Mouse (Mus musculus): Measurements from ENCODE around the gene Naif1. TPM values are rescaled to one million over a fixed set of nuclear protein-coding genes. Genes with fewer than 3 reads are reported as not detected.
"Not testable (repeated sequence)": the region's sequence is repeated elsewhere in the genome, so short reads cannot be mapped to it uniquely, and the experiment has no call there.

Naif1 gene
- polyA plus RNA-seq, 1 experiment from 2014 or later: 5.9 TPM

DNA sequence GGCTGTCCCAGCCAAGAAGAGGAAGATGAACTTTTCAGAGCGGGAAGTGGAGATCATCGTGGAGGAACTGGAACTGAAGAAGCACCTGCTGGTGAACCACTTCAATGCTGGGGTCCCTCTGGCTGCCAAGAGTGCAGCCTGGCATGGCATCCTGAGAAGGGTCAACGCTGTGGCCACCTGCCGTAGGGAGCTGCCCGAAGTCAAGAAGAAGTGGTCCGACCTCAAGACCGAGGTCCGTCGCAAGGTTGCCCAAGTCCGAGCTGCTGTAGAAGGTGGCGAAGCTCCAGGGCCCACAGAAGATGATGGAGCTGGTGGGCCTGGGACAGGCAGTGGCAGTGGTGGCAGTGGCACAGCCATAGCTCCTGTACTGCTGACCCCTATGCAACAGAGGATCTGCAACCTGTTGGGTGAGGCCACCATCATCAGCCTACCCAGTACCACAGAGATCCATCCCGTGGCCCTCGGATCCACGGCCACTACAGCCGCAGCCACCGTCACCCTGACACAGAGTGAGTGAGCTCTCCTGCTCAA, 2.2 kb downstream of the Naif1 start:
- Histone ChIP-seq H3K9me3 (replicated peaks) (no peaks in the 10 kb centered on the region), H3K4me3 (peak overlapping the region; percentile 86), H3K4me1 (peaks cover 40% of the 10 kb centered on the region), H3K36me3 (peaks cover 18% of the 10 kb centered on the region), H3K27me3 (ENCODE audit: low read depth, poor library complexity, severe bottlenecking) (no peaks in the 10 kb centered on the region), H3K27ac (replicated peaks) (peak overlapping the region; percentile 90)
- no peak for DNase-seq (ENCODE audit: low spot score)
- 96% methylated on average over 16 of the region's 16 CpGs for WGBS

DNA sequence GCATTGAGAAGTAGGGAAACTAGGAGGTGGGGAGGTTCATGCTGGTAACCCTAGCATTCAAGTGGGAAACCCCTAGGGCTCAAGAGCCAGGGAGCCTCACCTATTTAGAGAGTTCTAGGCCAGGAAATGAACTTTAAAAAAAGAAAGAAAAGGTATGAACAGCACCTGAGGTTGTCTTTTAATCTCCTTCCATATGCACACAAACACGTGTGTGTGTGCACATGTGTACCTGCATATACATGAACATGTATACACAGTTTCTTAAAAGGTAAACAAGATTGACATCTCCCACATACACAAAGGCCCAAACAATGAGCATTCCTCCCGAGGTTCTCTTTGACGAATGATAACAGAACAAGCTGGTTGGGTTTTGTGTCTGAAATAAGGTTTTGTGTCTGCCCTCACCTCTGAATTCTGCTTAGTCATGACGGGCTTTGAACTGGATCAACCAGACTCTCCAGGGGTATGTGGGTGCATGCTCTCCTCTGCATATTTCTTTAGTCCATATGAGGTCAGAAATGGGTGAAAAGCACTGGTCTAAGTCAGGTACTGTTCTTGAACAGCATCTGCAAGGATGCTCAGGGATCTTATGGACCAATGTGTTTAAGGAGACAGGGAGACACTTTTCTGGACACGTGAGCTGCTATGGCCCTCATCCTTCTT, 3.5 kb downstream of the Naif1 start:
- H3K9me3 ChIP-seq (replicated peaks): no peaks in the 10 kb centered on the region
- DNase-seq (ENCODE audit: low spot score): no peak
- no peak overlapping the region for H3K4me3 ChIP-seq
- H3K36me3 ChIP-seq: peaks cover 18% of the 10 kb centered on the region
- no peak overlapping the region for H3K27ac ChIP-seq (replicated peaks)
- H3K4me1 ChIP-seq: peaks cover 38% of the 10 kb centered on the region
- 93% methylated on average over 5 of the region's 5 CpGs for WGBS
- H3K27me3 ChIP-seq (ENCODE audit: low read depth, poor library complexity, severe bottlenecking): no peaks in the 10 kb centered on the region

DNA sequence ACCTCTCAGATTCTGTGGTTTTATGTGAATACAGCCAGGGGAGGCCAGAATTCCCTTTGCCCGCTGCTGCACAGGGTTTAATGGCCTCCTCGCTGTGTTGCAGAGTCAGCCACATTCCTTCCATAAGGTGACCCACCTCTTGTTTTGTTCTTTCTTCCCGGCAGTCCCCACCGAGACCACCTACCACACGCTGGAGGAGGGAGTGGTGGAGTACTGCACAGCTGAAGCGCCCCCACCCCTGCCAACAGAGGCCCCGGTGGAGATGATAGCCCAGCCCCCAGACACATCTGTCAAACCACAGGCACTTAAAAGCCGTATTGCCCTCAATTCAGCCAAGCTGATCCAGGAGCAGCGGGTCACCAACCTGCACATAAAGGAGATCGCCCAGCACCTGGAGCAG, 4.4 kb downstream of the Naif1 start:
- H3K9me3 ChIP-seq (replicated peaks): no peaks in the 10 kb centered on the region
- peaks cover 34% of the 10 kb centered on the region for H3K4me1 ChIP-seq
- DNase-seq (ENCODE audit: low spot score): no peak
- no peak overlapping the region for H3K27ac ChIP-seq (replicated peaks)
- 91% methylated on average over 10 of the region's 10 CpGs for WGBS
- no peaks in the 10 kb centered on the region for H3K27me3 ChIP-seq (ENCODE audit: low read depth, poor library complexity, severe bottlenecking)
- H3K36me3 ChIP-seq: peaks cover 18% of the 10 kb centered on the region
- no peak overlapping the region for H3K4me3 ChIP-seq

DNA sequence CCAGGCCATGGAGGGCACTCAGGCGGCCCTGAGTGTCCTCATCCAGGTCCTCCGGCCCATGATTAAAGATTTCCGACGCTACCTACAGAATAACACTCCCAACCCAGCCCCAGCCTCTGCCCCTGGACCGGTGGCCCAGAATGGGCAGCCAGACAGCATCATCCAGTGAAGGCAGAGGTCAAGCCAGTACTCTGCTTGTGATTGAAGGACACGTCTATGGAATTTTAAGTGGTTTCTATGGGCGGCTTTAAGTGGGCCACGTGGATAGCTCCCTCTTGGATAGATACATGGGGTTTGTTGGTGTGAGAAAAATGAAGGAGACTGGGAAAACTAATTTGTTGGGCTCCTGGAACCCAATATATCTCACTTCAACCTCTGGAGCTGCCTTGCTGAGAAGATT, 4.8 kb downstream of the Naif1 start:
- whole genome bisulfite sequencing: 91% methylated on average over 8 of the region's 8 CpGs
- no peak overlapping the region for H3K4me3 ChIP-seq

DNA sequence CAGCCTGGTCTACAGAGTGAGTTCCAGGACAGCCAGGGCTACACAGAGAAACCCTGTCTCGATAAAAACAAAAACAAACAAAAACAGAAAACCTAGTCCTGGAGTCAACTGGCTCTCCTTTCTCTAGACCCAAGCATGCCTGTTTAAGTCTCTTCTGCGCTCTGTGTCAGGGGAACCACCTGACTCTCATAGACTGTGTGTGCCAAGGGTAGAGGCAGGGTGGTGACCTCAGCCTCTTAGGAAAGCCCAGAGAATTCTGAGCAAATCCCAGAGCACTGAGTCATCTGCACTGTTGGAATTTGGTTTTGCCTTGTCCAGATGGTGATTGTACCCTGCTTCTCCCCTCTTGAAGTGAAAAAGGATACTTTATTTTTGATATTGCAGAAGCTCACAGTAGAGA, 8.0 kb downstream of the Naif1 start:
- H3K27me3 ChIP-seq (ENCODE audit: low read depth, poor library complexity, severe bottlenecking): no peaks in the 10 kb centered on the region
- H3K9me3 ChIP-seq (replicated peaks): no peaks in the 10 kb centered on the region
- H3K27ac ChIP-seq (replicated peaks): no peak overlapping the region
- peaks cover 18% of the 10 kb centered on the region for H3K36me3 ChIP-seq
- H3K4me1 ChIP-seq: 0 out of 2 replicates have a peak, but pooled peaks cover 4% of the 10 kb centered on the region
- 85% methylated on average over 2 of the region's 2 CpGs for WGBS
- no peak for DNase-seq (ENCODE audit: low spot score)
- no peak overlapping the region for H3K4me3 ChIP-seq

More for the DNA sequence above, 4.8 kb downstream of the Naif1 start:
- DNase-seq (ENCODE audit: low spot score): no peak
- Histone ChIP-seq H3K27ac (replicated peaks) (no peak overlapping the region), H3K9me3 (replicated peaks) (no peaks in the 10 kb centered on the region), H3K36me3 (peaks cover 18% of the 10 kb centered on the region), H3K27me3 (ENCODE audit: low read depth, poor library complexity, severe bottlenecking) (no peaks in the 10 kb centered on the region), H3K4me1 (peaks cover 30% of the 10 kb centered on the region)

DNA sequence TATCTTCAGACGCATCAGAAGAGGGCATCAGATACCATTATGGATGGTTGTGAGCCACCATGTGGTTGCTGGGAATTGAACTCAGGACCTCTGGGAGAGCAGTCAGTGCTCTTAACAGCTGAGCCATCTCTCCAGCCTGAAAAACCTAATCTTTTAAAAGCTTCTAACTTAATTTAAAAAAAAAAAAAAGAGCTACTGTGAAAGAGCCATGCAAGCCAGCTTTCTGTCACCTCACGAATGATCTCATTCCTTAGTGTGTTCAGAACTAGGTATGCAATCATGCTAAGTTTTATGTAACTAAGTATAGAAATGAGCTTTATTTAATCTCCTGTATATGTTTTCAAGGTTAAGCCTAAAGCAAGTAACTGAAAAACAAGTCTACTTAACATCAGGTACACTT, 9.4 kb downstream of the Naif1 start:
- peaks cover 18% of the 10 kb centered on the region for H3K36me3 ChIP-seq
- H3K9me3 ChIP-seq (replicated peaks): no peaks in the 10 kb centered on the region
- no peak overlapping the region for H3K4me3 ChIP-seq
- WGBS: 95% methylated on average over 2 of the region's 2 CpGs
- H3K27ac ChIP-seq (replicated peaks): no peak overlapping the region
- no peaks in the 10 kb centered on the region for H3K27me3 ChIP-seq (ENCODE audit: low read depth, poor library complexity, severe bottlenecking)
- DNase-seq (ENCODE audit: low spot score): no peak
- 0 out of 2 replicates have a peak, but pooled peaks cover 4% of the 10 kb centered on the region for H3K4me1 ChIP-seq

DNA sequence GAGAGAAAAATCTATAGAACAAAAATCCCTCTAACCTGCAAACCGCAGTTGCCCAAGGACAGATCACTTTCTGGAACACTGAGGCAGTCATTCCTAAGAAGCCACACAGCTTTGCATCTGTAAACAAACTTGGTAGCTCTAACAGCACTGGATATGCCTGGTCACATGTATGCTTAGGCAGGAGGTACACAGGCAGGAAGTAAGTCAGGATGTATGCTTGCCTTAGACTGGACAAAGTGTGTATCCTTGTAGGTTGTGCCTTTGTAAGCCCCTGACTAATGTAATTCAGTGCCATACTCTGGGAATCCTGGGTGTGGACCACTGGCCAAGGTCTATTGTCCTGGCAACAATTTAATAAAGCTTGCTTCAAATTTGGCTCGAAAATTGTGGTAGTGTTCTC, 13.5 kb downstream of the Naif1 start:
- Histone ChIP-seq H3K27me3 (ENCODE audit: low read depth, poor library complexity, severe bottlenecking) (no peaks in the 10 kb centered on the region), H3K9me3 (replicated peaks) (no peaks in the 10 kb centered on the region), H3K36me3 (no peaks in the 10 kb centered on the region), H3K4me3 (no peak overlapping the region), H3K4me1 (no peaks in the 10 kb centered on the region), H3K27ac (replicated peaks) (no peak overlapping the region)
- DNase-seq (ENCODE audit: low spot score): no peak
- WGBS: 84% methylated on average over 2 of the region's 2 CpGs

DNA sequence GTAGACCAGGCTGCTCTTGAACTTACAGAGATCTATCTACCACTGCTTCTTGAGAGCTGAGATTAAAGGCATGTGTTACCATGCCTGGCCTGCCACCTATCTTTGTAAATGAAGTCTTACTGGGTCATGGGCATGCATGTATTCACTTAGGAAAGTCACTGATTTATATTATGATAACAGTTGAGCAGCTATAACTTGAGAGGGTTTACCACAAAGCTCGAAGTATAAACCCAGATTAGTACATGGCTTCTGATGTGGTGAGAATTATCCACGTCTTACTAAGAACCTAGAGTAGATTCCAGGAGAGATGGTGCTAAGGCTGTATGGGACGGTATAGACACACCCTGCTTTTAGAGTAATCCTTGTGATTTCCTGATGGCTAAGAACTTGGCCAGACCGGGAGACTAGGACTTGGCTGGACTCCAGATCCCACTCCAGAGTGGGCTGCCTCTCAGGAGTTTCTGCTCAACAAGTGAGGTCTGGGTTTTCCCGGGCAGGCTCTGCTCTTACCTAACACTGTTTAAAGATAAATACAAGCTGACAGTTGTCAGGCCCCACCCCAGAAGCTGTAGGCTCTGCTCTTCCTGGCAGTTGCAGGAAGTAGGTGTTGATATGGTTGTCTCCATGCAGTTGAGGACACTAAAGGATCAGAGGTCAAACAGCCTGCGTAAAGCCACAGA, 14.1 kb downstream of the Naif1 start:
- no peaks in the 10 kb centered on the region for H3K27me3 ChIP-seq (ENCODE audit: low read depth, poor library complexity, severe bottlenecking)
- H3K4me1 ChIP-seq: no peaks in the 10 kb centered on the region
- WGBS: 86% methylated on average over 6 of the region's 6 CpGs

DNA sequence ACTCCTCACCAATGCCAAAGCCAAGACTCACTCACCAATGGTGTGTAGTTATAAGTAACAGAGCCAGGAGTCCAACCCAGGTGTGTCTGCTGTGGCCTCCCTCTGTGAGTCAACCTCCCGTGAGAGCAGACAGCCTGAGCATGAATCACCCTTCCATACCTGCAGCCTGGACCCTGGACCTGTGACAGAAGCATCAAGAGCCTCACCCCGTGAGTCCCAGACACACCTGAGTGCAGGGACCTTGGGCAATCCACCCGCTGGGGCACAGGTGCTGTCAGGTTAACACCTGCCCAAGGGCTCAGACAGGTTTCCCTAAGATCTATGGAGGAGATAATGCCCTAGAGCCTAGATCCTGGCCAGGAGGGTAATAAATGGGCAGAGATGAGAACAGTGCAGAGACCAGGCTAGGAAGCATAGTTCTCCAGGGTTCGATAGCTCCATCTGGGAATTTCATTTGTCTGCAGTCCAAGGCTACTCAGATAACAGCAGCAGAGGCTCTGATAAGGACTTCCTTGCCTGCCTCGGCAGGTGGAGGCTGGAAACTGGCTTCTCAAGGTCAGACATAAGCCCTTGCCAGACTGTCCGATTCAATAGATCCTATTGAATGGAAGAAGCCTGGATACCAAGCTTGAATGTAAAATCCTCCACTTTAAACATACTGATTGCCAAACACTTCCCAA, 20.9 kb downstream of the Naif1 start:
- no peak for DNase-seq (ENCODE audit: low spot score)
- Histone ChIP-seq H3K9me3 (replicated peaks) (peaks cover 4% of the 10 kb centered on the region; the same call in 1 of the 2 replicates), H3K4me3 (no peak overlapping the region), H3K27ac (replicated peaks) (no peak overlapping the region), H3K27me3 (ENCODE audit: low read depth, poor library complexity, severe bottlenecking) (no peaks in the 10 kb centered on the region), H3K4me1 (no peaks in the 10 kb centered on the region), H3K36me3 (no peaks in the 10 kb centered on the region)
- WGBS: 95% methylated on average over 6 of the region's 6 CpGs

More for the DNA sequence above, 14.1 kb downstream of the Naif1 start:
- H3K36me3 ChIP-seq: no peaks in the 10 kb centered on the region
- no peak overlapping the region for H3K27ac ChIP-seq (replicated peaks)
- H3K4me3 ChIP-seq: no peak overlapping the region
- H3K9me3 ChIP-seq (replicated peaks): no peaks in the 10 kb centered on the region
- DNase-seq (ENCODE audit: low spot score): no peak

DNA sequence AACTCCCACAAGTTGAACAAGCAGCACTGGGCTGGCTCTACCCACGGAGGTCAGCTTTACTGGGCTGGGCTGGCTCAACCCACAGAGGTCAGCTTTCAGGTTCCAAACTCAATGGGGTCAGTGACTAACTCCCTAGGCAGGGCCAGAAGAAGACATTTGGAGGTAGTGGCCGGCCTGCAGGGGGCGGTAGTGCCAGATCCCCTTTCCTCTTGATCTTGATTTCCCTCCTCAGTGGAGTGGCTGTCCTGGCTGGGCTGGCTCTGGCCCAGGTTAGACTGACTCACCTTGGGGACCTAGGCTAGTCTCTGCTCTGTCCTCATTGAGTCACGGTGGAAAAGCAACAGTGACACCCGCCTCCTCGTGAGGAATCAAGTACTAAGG, 21.4 kb downstream of the Naif1 start:
- no peaks in the 10 kb centered on the region for H3K27me3 ChIP-seq (ENCODE audit: low read depth, poor library complexity, severe bottlenecking)
- H3K9me3 ChIP-seq (replicated peaks): peaks cover 4% of the 10 kb centered on the region; the same call in 1 of the 2 replicates
- WGBS: 87% methylated on average over 6 of the region's 6 CpGs

DNA sequence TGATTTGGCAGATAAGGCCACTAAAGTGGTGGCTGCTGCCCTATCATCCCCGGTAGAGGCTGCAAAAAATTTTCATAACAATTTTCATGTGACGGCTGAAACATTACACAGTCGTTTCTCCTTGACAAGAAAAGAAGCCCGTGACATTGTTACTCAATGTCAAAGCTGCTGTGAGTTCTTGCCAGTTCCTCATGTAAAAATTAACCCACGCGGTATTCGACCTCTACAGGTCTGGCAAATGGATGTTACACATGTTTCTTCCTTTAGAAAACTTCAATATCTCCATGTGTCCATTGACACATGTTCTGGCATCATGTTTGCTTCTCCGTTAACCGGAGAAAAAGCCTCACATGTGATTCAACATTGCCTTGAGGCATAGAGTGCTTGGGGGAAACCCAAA, 25.1 kb downstream of the Naif1 start:
- 95% methylated on average over 5 of the region's 9 CpGs for WGBS
- not testable (repeated sequence) for H3K27ac ChIP-seq (replicated peaks); H3K4me3 ChIP-seq; H3K27me3 ChIP-seq (ENCODE audit: low read depth, poor library complexity, severe bottlenecking); H3K36me3 ChIP-seq; H3K4me1 ChIP-seq; DNase-seq (ENCODE audit: low spot score)
- H3K9me3 ChIP-seq (replicated peaks): peaks cover 24% of the 10 kb centered on the region

More for the DNA sequence above, 21.4 kb downstream of the Naif1 start:
- H3K27ac ChIP-seq (replicated peaks): no peak overlapping the region
- no peak overlapping the region for H3K4me3 ChIP-seq
- H3K4me1 ChIP-seq: no peaks in the 10 kb centered on the region
- H3K36me3 ChIP-seq: no peaks in the 10 kb centered on the region
- no peak for DNase-seq (ENCODE audit: low spot score)

DNA sequence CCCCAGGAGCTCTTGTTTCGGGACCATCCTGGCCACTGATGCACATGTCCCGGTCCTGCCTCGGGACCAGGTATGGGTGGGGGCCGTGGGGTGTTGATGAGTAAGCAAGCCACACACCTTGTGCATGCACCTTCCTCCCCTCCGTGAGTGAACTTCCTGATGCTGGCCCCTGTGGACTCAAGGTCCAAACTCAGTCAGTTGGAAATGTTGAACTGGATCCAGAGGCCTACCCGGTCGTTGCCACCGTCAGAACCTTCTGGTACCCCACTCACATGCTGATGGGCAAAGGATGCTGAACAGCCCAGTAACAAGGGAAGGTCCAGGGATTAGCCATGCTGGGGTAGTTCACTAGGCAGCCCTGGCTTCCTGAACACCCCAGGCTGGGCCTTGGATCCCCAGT, 32.1 kb downstream of the Naif1 start:
- WGBS: 94% methylated on average over 8 of the region's 8 CpGs
- H3K27me3 ChIP-seq (ENCODE audit: low read depth, poor library complexity, severe bottlenecking): no peaks in the 10 kb centered on the region
- no peaks in the 10 kb centered on the region for H3K4me1 ChIP-seq
- no peak overlapping the region for H3K4me3 ChIP-seq
- H3K9me3 ChIP-seq (replicated peaks): peaks cover 20% of the 10 kb centered on the region
- no peaks in the 10 kb centered on the region for H3K36me3 ChIP-seq
- no peak for DNase-seq (ENCODE audit: low spot score)
- no peak overlapping the region for H3K27ac ChIP-seq (replicated peaks)

Measured in midbrain, embryonic 10.5 days (tissue).